Mouse (Mus musculus) embryonic facial prominence, embryonic 14.5 days (tissue): Measurements from ENCODE around the gene Foxf1. TPM values are rescaled to one million over a fixed set of nuclear protein-coding genes. Genes with fewer than 3 reads are reported as not detected.

Experiments used
- ATAC-seq: fragments of 200-750 bp; cut with Nextera tagmentation; 2 replicates; pipeline ENCODE4 v1.8.0; 2017; ENCODE audit warnings: low read depth, moderate number of reproducible peaks, moderate TSS enrichment
- DNase-seq: peaks from one replicate; pipeline ENCODE4 v3.0.0-alpha.2; 2015; ENCODE audit warnings: low spot score
- H3K27ac ChIP-seq: fragments of 300-500 bp; sonication (generic); replicated peaks from 2 replicates; pipeline ENCODE4 v1.5.1; 2014; ENCODE audit warnings: low read depth, mild to moderate bottlenecking, low read length, moderate library complexity
- H3K27me3 ChIP-seq: fragments of 300-500 bp; sonication (generic); replicated peaks from 2 replicates; pipeline ENCODE4 v1.6.1; 2014; ENCODE audit warnings: low read length; ENCODE audit not compliant: control insufficient read depth, insufficient read depth
- H3K36me3 ChIP-seq: fragments of 300-500 bp; sonication (generic); 2 replicates; pipeline ENCODE4 v1.6.1; 2014; ENCODE audit warnings: low read length, mixed read lengths; ENCODE audit not compliant: control insufficient read depth, insufficient read depth
- H3K4me1 ChIP-seq: fragments of 300-500 bp; sonication (generic); 2 replicates; pipeline ENCODE4 v1.6.1; 2014; ENCODE audit warnings: antibody characterized with exemption, low read length; ENCODE audit not compliant: control insufficient read depth, insufficient read depth
- H3K4me2 ChIP-seq: fragments of 300-500 bp; sonication (generic); 2 replicates; pipeline ENCODE4 v1.6.1; 2014; ENCODE audit warnings: low read depth, mild to moderate bottlenecking, low read length, moderate library complexity, mixed read lengths
- H3K4me3 ChIP-seq: fragments of 300-500 bp; sonication (generic); 2 replicates; pipeline ENCODE4 v1.5.1; 2014; ENCODE audit warnings: low read depth, mild to moderate bottlenecking, low read length
- H3K9ac ChIP-seq: fragments of 300-500 bp; sonication (generic); 2 replicates; pipeline ENCODE4 v1.6.1; 2014; ENCODE audit warnings: low read depth, mild to moderate bottlenecking, low read length, moderate library complexity, mixed read lengths
- H3K9me3 ChIP-seq: fragments of 300-500 bp; sonication (generic); 2 replicates; pipeline ENCODE4 v1.6.1; 2016; ENCODE audit warnings: low read length; ENCODE audit not compliant: control insufficient read depth
- WGBS: fragments of 180-500 bp; shearing (Covaris S2); extraction: QIAGEN DNeasy Blood & Tissue Kit; methylation state at CpG from one replicate; pipeline ENCODE4 v1.1.7; 2014; 5-methylcytosine and 5-hydroxymethylcytosine counted together
- polyA plus RNA-seq: library from polyadenylated mRNA; unstranded; fragments of >200 nt; fragmentation: Nextera tagmentation; extraction: Ambion mirVana; gene quantifications from 2 replicates; pipeline ENCODE4 v1.2.1, GENCODE M21; 2014

Foxf1 gene
- polyA plus RNA-seq, 1 experiment from 2014 or later: 7.6 TPM

- DNase-seq (no peak), ATAC-seq (no peak)
- Histone ChIP-seq H3K9ac (peak within 1 kb of the TSS; percentile 51), H3K27me3 (peaks cover 82% of the 10 kb centered on the region), H3K4me2 (peak within 1 kb of the TSS; percentile 68), H3K4me3 (peak within 1 kb of the TSS; percentile 26), H3K36me3 (no peaks in the 10 kb centered on the region), H3K27ac (peak within 1 kb of the TSS; percentile 55; the same call in 1 of the 2 replicates), H3K4me1 (peaks cover 16% of the 10 kb centered on the region; the same call in 1 of the 2 replicates), H3K9me3 (no peaks in the 10 kb centered on the region)
- 5% methylated on average over 23 of the region's 43 CpGs for WGBS
Measured at GRCm38 (mm10) chr8:121127756-121128375, 43.7 kb downstream of the Foxf1 start, which contains the start of gene Foxl1. TSS of gene Foxl1 (plus strand) at chr8:121127940.

- no peak for DNase-seq
- Histone ChIP-seq H3K27me3 (peaks cover 74% of the 10 kb centered on the region), H3K4me1 (peaks cover 16% of the 10 kb centered on the region; the same call in 1 of the 2 replicates), H3K9ac (peak overlapping the region; percentile 51), H3K4me2 (peak overlapping the region; percentile 45), H3K4me3 (peak overlapping the region; percentile 26), H3K36me3 (no peaks in the 10 kb centered on the region), H3K9me3 (no peaks in the 10 kb centered on the region), H3K27ac (no peak overlapping the region)
- WGBS: 8% methylated on average over 28 of the region's 55 CpGs
- ATAC-seq: no peak
Measured at GRCm38 (mm10) chr8:121128531-121129264, 44.5 kb downstream of the Foxf1 start.

GRCm38 (mm10) chr8:121129265-121129940 lies 45.2 kb downstream of the Foxf1 start:
- no peaks in the 10 kb centered on the region for H3K36me3 ChIP-seq
- ATAC-seq: no peak
- H3K4me3 ChIP-seq: no peak overlapping the region
- no peak overlapping the region for H3K27ac ChIP-seq
- peak overlapping the region; percentile 51; the same call in 1 of the 2 replicates for H3K9ac ChIP-seq
- 24% methylated on average over 16 of the region's 16 CpGs for WGBS
- peaks cover 16% of the 10 kb centered on the region; the same call in 1 of the 2 replicates for H3K4me1 ChIP-seq
- peak overlapping the region; percentile 45; the same call in 1 of the 2 replicates for H3K4me2 ChIP-seq
- no peaks in the 10 kb centered on the region for H3K9me3 ChIP-seq
- DNase-seq: no peak
- H3K27me3 ChIP-seq: peaks cover 67% of the 10 kb centered on the region

- no peak for DNase-seq
- H3K4me3 ChIP-seq: no peak overlapping the region
- no peak for ATAC-seq
Measured at GRCm38 (mm10) chr8:121130522-121130921, 46.3 kb downstream of the Foxf1 start.

GRCm38 (mm10) chr8:121132961-121133513 lies 48.9 kb downstream of the Foxf1 start:
- no peak overlapping the region for H3K27ac ChIP-seq
- H3K9ac ChIP-seq: no peak overlapping the region
- ATAC-seq: no peak
- H3K27me3 ChIP-seq: peaks cover 32% of the 10 kb centered on the region
- WGBS: 50% methylated on average over 5 of the region's 5 CpGs
- no peak for DNase-seq
- no peak overlapping the region for H3K4me2 ChIP-seq
- no peaks in the 10 kb centered on the region for H3K36me3 ChIP-seq
- H3K4me1 ChIP-seq: 0 out of 2 replicates have a peak, but pooled peaks cover 7% of the 10 kb centered on the region
- H3K4me3 ChIP-seq: no peak overlapping the region
- peaks cover 5% of the 10 kb centered on the region; the same call in 1 of the 2 replicates for H3K9me3 ChIP-seq

More at GRCm38 (mm10) chr8:121130522-121130921, 46.3 kb downstream of the Foxf1 start:
- Histone ChIP-seq H3K27me3 (peaks cover 56% of the 10 kb centered on the region), H3K4me2 (no peak overlapping the region), H3K4me1 (peaks cover 13% of the 10 kb centered on the region; the same call in 1 of the 2 replicates), H3K9me3 (no peaks in the 10 kb centered on the region), H3K36me3 (no peaks in the 10 kb centered on the region), H3K27ac (no peak overlapping the region), H3K9ac (no peak overlapping the region)
- WGBS: 32% methylated on average over 5 of the region's 5 CpGs

- H3K4me1 ChIP-seq: no peaks in the 10 kb centered on the region
- no peak overlapping the region for H3K9ac ChIP-seq
- peaks cover 11% of the 10 kb centered on the region; the same call in 1 of the 2 replicates for H3K9me3 ChIP-seq
- no peaks in the 10 kb centered on the region for H3K36me3 ChIP-seq
- H3K27me3 ChIP-seq: peaks cover 21% of the 10 kb centered on the region
- no peak for ATAC-seq
- 90% methylated on average over 10 of the region's 10 CpGs for WGBS
- no peak for DNase-seq
- no peak overlapping the region for H3K4me3 ChIP-seq
- H3K27ac ChIP-seq: no peak overlapping the region
- H3K4me2 ChIP-seq: no peak overlapping the region
Measured at GRCm38 (mm10) chr8:121134102-121134501, 49.9 kb downstream of the Foxf1 start.

- H3K4me3 ChIP-seq: no peak overlapping the region
- 88% methylated on average over 11 of the region's 11 CpGs for WGBS
- peaks cover 17% of the 10 kb centered on the region for H3K27me3 ChIP-seq
- no peak overlapping the region for H3K9ac ChIP-seq
- H3K4me1 ChIP-seq: no peaks in the 10 kb centered on the region
- H3K9me3 ChIP-seq: peaks cover 11% of the 10 kb centered on the region; the same call in 1 of the 2 replicates
- H3K4me2 ChIP-seq: no peak overlapping the region
- H3K27ac ChIP-seq: no peak overlapping the region
- H3K36me3 ChIP-seq: no peaks in the 10 kb centered on the region
- ATAC-seq (no peak), DNase-seq (no peak)
Measured at GRCm38 (mm10) chr8:121134512-121134911, 50.3 kb downstream of the Foxf1 start.

- no peak for ATAC-seq
Measured at GRCm38 (mm10) chr8:121136856-121137255, 52.7 kb downstream of the Foxf1 start.

More at GRCm38 (mm10) chr8:121136856-121137255, 52.7 kb downstream of the Foxf1 start:
- no peaks in the 10 kb centered on the region for H3K4me1 ChIP-seq
- DNase-seq: no peak
- H3K36me3 ChIP-seq: no peaks in the 10 kb centered on the region
- peaks cover 11% of the 10 kb centered on the region; the same call in 1 of the 2 replicates for H3K9me3 ChIP-seq
- H3K4me2 ChIP-seq: no peak overlapping the region
- no peak overlapping the region for H3K4me3 ChIP-seq
- H3K27ac ChIP-seq: no peak overlapping the region
- WGBS: 94% methylated on average over 6 of the region's 6 CpGs
- no peak overlapping the region for H3K9ac ChIP-seq
- H3K27me3 ChIP-seq: no peaks in the 10 kb centered on the region
